Mouse (Mus musculus) brain, embryonic 14.5 days (tissue): ENCODE data around the gene Myo1h.

Source experiments
- CTCF ChIP-seq: fragments of 200-500 bp; IDR thresholded peaks from 2 replicates; pipeline ENCODE4 v1.5.1; 2012; ENCODE audit warnings: inconsistent platforms, mild to moderate bottlenecking, moderate library complexity, borderline replicate concordance; ENCODE audit not compliant: insufficient read depth, insufficient read length; ENCODE audit errors: extremely low read depth
- POLR2A ChIP-seq: fragments of 200-500 bp; IDR thresholded peaks from 2 replicates; pipeline ENCODE4 v1.6.1; 2012; ENCODE audit warnings: mild to moderate bottlenecking, inconsistent platforms, borderline replicate concordance; ENCODE audit not compliant: poor library complexity, insufficient read depth, insufficient read length, severe bottlenecking; ENCODE audit errors: extremely low read depth

DNA sequence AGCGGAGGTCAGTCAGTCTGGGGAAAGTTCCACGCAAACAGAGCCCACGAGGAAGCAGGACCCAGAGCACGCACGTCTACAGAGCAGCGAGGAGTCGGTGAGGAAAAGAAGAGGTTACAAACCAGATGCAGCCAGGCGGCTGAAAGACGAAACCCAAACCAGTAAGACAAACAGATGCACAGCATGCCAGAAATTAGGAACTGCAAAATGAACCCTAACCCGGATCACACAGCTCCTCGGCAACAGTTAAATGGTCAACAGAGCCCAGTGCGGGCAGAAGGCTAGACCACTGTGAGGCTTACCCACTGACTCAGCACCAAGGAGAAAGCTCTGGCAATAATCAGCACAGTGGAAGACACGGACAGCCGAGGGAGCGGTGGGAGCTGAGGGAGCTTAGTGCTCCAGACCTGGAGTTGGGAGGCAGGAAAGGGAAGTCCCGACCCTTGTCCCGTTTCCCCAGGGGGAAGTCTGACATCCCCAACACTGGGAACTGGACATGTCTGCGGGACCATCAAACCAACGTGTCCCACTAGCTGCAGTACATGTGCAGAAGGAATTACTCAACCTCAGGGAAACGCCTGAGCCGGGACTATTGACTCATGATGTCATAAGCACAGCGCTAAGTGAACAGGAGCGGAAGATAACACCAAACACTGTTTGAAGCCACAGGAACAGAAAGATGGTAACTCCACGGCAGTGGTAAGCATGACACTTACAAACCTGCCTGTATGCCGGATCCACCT, 82.9 kb downstream of the Myo1h start:
- no peak for TF ChIP-seq POLR2A
- no peak for TF ChIP-seq CTCF
